Mouse (Mus musculus) adrenal gland, postnatal 14 days (tissue): ENCODE measurements around the gene Tas1r3. TPM values are rescaled to one million over a fixed set of nuclear protein-coding genes. Genes with fewer than 3 reads are reported as not detected.
A peak's percentile ranks its signal among the peaks of the same experiment; 100 is the strongest.

Source experiments
- DNase-seq: peaks from one replicate; pipeline ENCODE4 v3.0.0; 2021; ENCODE audit warnings: mixed read lengths
- total RNA-seq: library from RNA; stranded (reverse); gene quantifications from 2 replicates; pipeline ENCODE4 v1.2.3, GENCODE M21; 2021

Tas1r3 gene
- total RNA-seq, 1 experiment from 2014 or later: 0.19 TPM

- DNase-seq: no peak
Measured at GRCm38 (mm10) chr4:155887674-155888073, 24.5 kb upstream of the Tas1r3 start.

GRCm38 (mm10) chr4:155886330-155886729 lies 23.2 kb upstream of the Tas1r3 start:
- DNase-seq: peak; percentile 1

DNA sequence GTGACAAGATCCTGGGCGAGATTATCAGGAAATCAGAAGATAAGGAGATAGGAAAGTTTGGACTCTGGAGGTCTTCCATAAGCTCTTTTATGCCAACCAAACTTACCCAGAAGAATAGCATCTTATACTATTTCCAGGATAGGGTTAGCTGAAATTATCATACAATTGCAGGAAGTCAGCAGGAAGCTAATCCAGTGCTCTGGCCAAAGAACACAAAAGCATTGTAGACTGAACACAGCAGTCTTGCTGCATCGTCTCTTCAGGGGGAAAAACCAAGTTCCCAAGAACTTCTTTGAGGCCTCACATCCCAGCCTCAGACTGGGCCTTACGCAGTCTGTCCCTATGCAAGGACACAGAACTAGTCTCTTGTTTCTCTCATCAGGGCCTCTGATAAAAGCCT lies 20.4 kb upstream of the Tas1r3 start:
- no peak for DNase-seq

DNA sequence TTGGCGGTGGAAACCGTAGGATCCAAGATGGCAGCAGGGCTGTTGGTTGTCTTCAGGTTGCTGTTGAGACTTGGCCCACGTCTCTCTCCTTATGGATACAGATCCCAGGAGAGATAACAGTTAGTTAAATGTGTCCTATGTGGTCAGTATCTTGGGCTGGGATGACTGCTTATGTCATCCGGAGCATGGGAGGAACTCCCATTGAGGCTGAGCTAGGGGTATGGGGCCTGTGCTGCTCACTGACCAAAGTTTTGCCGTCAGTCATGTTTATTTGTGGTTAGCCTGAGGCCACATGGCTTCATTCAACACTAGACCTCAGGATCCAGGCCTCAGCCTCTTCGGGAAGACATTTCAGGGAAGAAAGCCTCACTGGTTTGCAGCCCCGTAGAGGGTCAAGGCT lies 8.2 kb upstream of the Tas1r3 start:
- DNase-seq: peak; percentile 2

- DNase-seq: peak; percentile 99
Measured at GRCm38 (mm10) chr4:155869317-155870033, 6.3 kb upstream of the Tas1r3 start, which contains the start of the genes Cptp and Ints11. TSS of gene Cptp (minus strand) at chr4:155869440. TSS of gene Ints11 (plus strand) at chr4:155869546.

- peak; percentile 43 for DNase-seq
Measured at GRCm38 (mm10) chr4:155868614-155869298, 5.6 kb upstream of the Tas1r3 start.

DNA sequence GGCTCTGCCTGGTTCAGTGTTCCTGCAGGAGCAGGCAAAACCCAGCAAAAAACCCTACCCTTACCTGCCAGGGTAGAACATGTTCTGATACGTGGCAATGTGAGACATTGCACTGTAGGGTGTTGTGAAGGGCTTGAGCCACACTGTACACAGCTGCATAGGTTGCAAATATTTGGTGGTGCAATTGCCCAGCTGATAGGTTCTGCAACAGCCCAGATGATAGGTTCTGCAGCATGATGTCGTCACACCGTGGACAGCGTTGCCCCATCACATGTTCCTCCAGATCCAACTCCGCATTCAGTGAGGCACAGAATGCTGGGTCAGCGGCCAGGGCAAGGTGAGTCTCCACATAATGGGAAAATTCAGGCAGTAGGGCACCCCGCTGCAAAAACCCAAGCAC lies 1.4 kb downstream of the Tas1r3 start:
- DNase-seq: no peak

GRCm38 (mm10) chr4:155859318-155859717 lies 3.8 kb downstream of the Tas1r3 start:
- peak; percentile 82 for DNase-seq

- DNase-seq: no peak
Measured at GRCm38 (mm10) chr4:155856881-155857280, 6.3 kb downstream of the Tas1r3 start.

GRCm38 (mm10) chr4:155856071-155856470 lies 7.1 kb downstream of the Tas1r3 start:
- DNase-seq: no peak

- DNase-seq: no peak
Measured at GRCm38 (mm10) chr4:155854991-155855390, 8.2 kb downstream of the Tas1r3 start.

DNA sequence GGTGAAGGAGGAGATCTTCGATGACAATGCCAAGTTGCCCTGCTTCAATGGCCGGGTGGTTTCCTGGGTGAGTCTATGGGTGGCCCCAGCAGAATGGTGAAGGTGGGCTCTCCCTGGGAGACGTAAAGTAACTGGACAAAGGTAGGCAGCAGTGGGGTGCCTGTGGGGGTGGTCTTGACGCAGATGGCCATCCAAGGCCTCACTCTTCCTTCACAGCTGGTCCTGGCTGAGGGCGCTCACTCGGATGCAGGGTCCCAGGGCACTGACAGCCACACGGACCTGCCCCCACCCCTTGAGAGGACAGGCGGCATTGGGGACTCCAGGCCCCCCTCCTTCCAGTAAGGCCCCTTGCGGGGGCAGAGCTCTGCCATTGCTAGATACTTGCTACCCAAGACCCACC lies 9.7 kb downstream of the Tas1r3 start:
- no peak for DNase-seq

DNA sequence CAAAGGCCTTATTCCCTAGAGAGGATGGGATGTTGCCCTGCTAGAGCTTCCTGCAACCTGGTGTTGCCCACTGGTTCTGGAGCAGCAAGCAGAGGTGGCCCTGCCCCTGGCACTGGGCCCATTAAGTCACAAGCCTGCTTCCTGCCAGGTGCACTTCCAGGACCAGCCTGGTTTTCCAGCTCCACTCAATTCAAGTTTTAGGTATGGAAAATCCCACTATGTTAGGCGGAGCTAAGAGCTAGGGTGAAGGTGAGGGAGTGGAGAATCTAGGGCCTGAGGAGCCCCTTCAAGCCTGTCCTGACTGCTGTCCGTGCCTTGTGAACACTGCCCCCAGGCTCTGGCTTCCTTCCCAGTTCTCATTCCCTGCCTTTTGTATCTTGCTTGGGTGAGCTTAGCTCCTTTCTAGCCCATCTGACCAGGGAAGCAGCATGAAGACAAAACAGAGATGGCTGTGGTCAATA lies 11.2 kb downstream of the Tas1r3 start:
- no peak for DNase-seq

- DNase-seq: peak; percentile 50
Measured at GRCm38 (mm10) chr4:155851368-155851767, 11.8 kb downstream of the Tas1r3 start.

DNA sequence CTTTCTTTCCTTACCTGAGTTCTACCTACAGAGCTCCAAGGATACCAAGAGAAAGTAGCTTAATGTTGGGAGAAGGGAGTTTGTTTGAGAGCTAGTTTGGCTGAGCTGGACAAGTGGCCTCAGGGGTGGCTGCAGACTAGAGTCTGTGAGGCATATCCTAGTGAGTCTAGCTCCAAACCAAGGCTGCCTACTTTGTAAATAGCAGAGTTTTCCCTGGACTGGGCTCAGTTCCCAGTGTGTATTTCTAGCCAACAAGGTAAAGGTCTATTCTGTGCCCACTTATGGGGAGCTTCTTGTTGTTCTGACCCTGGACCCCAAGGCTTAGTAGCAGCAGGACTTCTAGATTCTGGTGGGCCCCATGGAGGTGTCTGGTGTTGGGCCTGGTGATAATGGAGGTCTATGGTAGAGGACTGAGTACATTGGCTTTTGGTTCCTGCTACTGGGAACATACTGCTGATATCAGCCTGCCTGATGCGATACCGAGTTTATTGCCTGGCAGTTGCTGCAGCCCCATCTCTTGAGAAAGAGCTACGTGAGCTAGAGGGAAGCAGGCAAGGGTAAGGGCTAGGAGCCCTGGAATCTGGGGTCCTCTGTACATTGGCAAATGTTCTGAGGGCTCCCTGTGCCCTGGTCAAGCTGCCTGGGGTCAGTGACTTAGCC lies 13.2 kb downstream of the Tas1r3 start:
- DNase-seq: no peak

- no peak for DNase-seq
Measured at GRCm38 (mm10) chr4:155849391-155849790, 13.8 kb downstream of the Tas1r3 start.

DNA sequence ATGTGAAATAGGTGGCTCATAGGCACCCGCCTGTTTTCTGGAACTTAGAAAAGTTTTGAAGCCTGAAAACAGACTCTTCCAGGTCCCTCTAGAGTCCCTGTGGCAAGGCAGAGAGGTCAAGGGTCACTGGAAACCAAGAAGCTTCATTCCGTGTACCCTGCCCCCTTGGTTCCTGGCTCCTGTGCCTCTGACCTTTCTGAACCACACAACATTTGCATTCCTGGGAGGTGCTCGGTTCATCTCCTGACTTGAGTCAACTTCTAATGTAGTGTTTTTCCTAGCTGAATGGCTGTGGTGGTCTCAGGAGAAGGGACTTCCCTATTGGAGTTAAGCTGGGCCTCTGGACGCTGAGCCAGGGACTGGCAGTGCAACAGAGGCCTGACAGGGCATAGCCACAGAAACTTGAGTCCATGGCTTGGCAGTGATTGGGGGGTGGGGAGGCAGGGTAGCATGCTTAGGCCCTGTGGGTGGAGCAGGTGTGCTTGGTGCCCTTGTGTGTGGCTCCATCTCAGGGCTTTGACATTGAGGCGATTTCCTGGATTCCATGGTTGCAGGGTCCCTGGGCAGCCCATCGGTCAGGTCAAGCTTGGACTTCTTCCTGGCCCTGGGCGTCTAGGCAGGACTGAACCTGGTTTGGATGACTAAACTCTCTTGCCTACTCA lies 14.6 kb downstream of the Tas1r3 start:
- peak; percentile 20 for DNase-seq

GRCm38 (mm10) chr4:155847591-155848352 lies 15.4 kb downstream of the Tas1r3 start:
- peak; percentile 49 for DNase-seq

GRCm38 (mm10) chr4:155846871-155847578 lies 16.1 kb downstream of the Tas1r3 start, which contains the start of gene Dvl1:
TSS of gene Dvl1 (plus strand) at chr4:155847402.
- DNase-seq: peak; percentile 98

GRCm38 (mm10) chr4:155843231-155843630 lies 19.9 kb downstream of the Tas1r3 start:
- no peak for DNase-seq
